Mouse (Mus musculus) bone marrow macrophage, adult 2 months (primary cell): ENCODE data around the gene Gm7694. TPM values are rescaled to one million over a fixed set of nuclear protein-coding genes. Genes with fewer than 3 reads are reported as not detected.

Experiments used
- H3K27ac ChIP-seq: 2 replicates; pipeline ENCODE4 v1.5.1; 2012; ENCODE audit warnings: low read depth, low read length; ENCODE audit not compliant: insufficient read depth
- H3K4me1 ChIP-seq: 2 replicates; pipeline ENCODE4 v1.6.1; 2012; ENCODE audit warnings: low read length; ENCODE audit not compliant: control insufficient read depth, insufficient read depth
- H3K4me3 ChIP-seq: 2 replicates; pipeline ENCODE4 v1.5.1; 2012; ENCODE audit warnings: mild to moderate bottlenecking, low read length, moderate library complexity; ENCODE audit not compliant: insufficient read depth
- CTCF ChIP-seq: IDR thresholded peaks from 2 replicates; pipeline ENCODE4 v1.5.1; 2012; ENCODE audit warnings: low read depth, mild to moderate bottlenecking, low read length, moderate library complexity
- POLR2A ChIP-seq: IDR thresholded peaks from 2 replicates; pipeline ENCODE4 v1.6.1; 2012; ENCODE audit warnings: mild to moderate bottlenecking, low read depth, low read length, borderline replicate concordance
- polyA plus RNA-seq: library from polyadenylated mRNA; stranded (reverse); fragments of >200 nt; gene quantifications from 2 replicates; pipeline ENCODE4 v1.2.4, GENCODE M21; 2012; ENCODE audit not compliant: missing spikeins, insufficient read depth, insufficient read length

Gene Gm7694
- polyA plus RNA-seq, 1 experiment, result 2.3 TPM

- H3K27ac ChIP-seq, result no peak overlapping the region
- no peaks in the 10 kb centered on the region for H3K4me1 ChIP-seq
- H3K4me3 ChIP-seq, result no peak overlapping the region
- TF ChIP-seq CTCF, result no peak
- TF ChIP-seq POLR2A, result no peak
Measured at GRCm38 (mm10) chr1:170323001-170323400, 16.9 kb upstream of the Gm7694 start.

DNA sequence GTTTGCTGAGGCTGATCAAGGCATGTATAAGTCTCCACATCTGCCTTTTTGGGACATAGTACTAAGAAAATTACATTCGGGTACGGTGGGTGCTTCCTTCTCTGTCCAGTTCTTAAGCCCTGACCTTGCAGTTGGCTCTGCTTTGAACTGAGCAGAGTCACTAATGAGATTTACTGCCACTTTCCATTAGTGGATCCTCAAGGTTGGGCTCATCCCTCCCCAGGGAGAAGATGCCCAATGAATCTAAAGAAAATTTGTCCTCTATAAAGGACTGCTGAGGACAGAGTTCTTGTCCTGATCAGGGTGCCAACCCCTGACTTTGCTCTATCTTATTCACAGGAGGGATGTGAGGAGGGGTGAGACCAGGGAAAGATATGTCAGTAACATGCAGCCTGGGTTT is 15.9 kb upstream of the Gm7694 start:
- Histone ChIP-seq H3K4me3 (no peak overlapping the region), H3K27ac (no peak overlapping the region), H3K4me1 (no peaks in the 10 kb centered on the region)
- TF ChIP-seq POLR2A (no peak), CTCF (no peak)

- H3K4me3 ChIP-seq, result no peak overlapping the region
- TF ChIP-seq CTCF, result no peak
- no peak for TF ChIP-seq POLR2A
- no peaks in the 10 kb centered on the region for H3K4me1 ChIP-seq
- no peak overlapping the region for H3K27ac ChIP-seq
Measured at GRCm38 (mm10) chr1:170311431-170311830, 5.3 kb upstream of the Gm7694 start.

- TF ChIP-seq CTCF (no peak), POLR2A (no peak)
- peaks cover 5% of the 10 kb centered on the region; the same call in 1 of the 2 replicates for H3K4me1 ChIP-seq
- H3K4me3 ChIP-seq, result no peak within 1 kb of the TSS
- no peak within 1 kb of the TSS for H3K27ac ChIP-seq
Measured at GRCm38 (mm10) chr1:170308503-170308902, 2.4 kb upstream of the Gm7694 start, which contains the start of gene Spata46. Gene Spata46 (plus strand): TSS chr1:170308803.

DNA sequence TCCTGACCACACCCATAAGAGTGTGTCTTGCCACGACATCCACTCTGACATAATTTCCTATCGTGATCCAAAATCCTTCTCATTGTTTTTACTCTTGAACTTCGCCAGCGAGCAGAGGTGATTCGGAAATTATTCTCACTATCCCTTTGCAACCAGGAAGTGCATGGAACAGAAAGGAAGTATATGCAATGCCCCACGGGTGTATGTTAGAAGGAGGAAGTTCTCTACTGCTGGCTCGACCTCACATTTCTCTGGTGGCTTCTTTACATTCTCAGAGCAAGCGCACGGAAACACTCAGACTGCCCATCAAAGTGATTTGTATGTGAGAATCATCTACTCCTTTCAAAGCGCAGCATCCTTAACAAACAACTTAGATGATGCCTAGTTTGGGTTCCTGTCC is 1.1 kb downstream of the Gm7694 start:
- H3K27ac ChIP-seq, result no peak overlapping the region
- H3K4me1 ChIP-seq, result peaks cover 5% of the 10 kb centered on the region; the same call in 1 of the 2 replicates
- H3K4me3 ChIP-seq, result no peak overlapping the region
- TF ChIP-seq CTCF, result no peak
- no peak for TF ChIP-seq POLR2A

GRCm38 (mm10) chr1:170303103-170303502 is 3.0 kb downstream of the Gm7694 start:
- Histone ChIP-seq H3K27ac (no peak overlapping the region), H3K4me3 (no peak overlapping the region), H3K4me1 (peaks cover 5% of the 10 kb centered on the region; the same call in 1 of the 2 replicates)
- TF ChIP-seq POLR2A (no peak), CTCF (no peak)

DNA sequence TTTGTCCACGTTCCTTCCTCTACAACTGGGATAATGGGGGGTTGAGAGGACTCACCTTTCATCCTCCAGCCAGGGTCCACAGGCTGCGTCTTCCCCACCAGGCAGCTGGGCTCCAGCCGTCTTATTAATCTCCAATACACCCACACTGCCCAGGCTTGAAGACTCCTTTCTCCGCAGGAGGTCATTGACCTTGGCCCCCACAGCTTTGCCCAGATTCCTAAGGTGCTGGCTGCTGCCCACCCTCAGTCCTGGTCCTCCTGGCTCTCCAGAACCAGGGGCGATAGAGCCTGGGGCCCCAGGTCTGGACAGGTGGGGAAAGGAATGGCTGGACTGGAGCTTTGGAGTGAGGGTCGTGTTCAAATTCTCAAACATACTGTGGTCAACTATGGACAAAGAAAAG is 3.7 kb downstream of the Gm7694 start:
- H3K4me3 ChIP-seq, result no peak overlapping the region
- peaks cover 5% of the 10 kb centered on the region; the same call in 1 of the 2 replicates for H3K4me1 ChIP-seq
- TF ChIP-seq POLR2A (no peak), CTCF (no peak)
- H3K27ac ChIP-seq, result no peak overlapping the region

DNA sequence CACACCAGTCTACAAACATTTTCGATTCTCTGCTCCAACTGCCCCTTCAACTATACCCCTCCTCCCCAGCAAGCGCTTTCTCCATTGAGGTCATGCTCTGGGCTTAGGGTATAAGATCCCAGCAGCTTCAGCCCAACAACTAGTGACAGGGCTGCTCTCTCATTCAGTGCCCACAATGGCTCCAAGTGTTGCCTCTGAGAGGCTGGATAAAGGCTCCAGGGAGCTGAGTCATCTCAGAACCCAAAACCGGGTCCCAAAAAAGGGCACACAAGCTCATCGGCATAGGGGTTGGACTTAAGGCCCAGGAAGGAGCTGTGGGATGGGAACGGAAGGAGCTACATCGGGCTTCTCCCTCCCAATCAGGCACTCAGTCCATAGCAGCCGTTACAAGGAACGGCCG is 4.4 kb downstream of the Gm7694 start:
- TF ChIP-seq POLR2A, result no peak
- no peak for TF ChIP-seq CTCF
- Histone ChIP-seq H3K4me3 (no peak overlapping the region), H3K27ac (no peak overlapping the region), H3K4me1 (peaks cover 5% of the 10 kb centered on the region; the same call in 1 of the 2 replicates)

DNA sequence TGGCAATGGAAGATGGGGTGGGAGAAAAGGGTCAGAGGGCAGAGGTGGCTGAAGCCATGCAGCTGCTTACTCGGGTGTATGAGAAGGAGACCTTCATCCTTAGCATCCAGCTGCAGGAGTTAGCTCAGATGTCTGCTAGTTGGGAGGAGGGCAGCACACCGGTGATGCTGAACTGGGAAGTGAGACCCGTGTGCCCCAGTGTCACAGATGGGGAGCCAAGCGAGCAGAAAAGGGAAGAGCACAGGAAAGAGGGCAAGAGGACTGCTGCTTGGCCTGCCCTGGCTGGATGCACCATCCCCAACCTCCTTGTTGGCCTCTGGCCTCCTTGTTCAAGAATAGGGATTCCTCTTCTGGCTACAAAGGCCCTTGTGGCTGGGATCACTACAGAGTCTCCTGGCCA is 6.6 kb downstream of the Gm7694 start:
- no peaks in the 10 kb centered on the region for H3K4me1 ChIP-seq
- H3K4me3 ChIP-seq, result no peak overlapping the region
- no peak overlapping the region for H3K27ac ChIP-seq
- TF ChIP-seq POLR2A, result no peak
- TF ChIP-seq CTCF, result no peak

GRCm38 (mm10) chr1:170294786-170295570 is 11.2 kb downstream of the Gm7694 start:
- Histone ChIP-seq H3K4me3 (no peak overlapping the region), H3K4me1 (no peaks in the 10 kb centered on the region), H3K27ac (no peak overlapping the region)
- TF ChIP-seq CTCF (no peak), POLR2A (no peak)
